Mouse (Mus musculus): ENCODE measurements around the gene Rps6kl1. TPM values are rescaled to one million over a fixed set of nuclear protein-coding genes. Genes with fewer than 3 reads are reported as not detected.

Gene Rps6kl1
- 1.2 and 1.3 TPM in 2 replicates for polyA plus RNA-seq (2015; fragmentation: Nextera tagmentation; extraction: Ambion mirVana)

DNA sequence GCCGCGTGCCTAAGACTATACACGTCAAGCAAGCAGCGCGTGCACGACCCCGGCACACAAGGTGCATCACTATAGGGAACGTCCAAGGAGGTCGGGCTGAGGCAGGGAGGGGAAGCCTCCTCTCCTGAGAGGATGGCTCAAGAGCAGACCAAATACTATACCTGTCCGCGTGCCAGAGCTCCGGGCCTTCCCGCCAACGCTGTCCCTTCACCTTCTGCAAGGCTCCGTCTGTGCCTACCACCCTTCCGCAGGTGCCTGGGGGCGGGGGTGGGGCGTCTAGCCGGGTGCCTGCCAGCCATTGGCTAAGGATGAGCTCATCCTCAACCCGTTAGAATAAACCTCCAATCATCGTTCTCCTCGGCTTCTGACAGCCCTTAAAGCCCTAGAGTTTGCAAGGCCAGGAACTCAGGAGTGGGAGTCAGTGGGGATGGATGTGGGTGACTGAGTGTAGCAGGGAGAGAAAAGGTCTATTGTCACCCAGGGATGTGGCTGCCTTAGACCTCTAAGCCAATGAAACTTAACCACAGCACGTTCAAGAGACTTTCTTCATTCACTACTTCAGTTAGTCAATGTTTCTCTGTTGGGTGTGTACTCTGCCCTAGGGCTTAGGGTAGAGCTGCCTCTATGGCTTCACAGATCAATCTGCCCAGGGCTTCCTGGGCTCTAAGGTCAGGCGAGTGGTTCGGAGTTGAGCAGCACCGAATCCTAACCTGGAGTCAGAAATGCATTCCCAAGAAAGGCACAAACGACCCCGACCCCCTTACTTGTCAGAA, at the start of gene Rps6kl1:
TSS of gene Rps6kl1 (minus strand) at position 263 of the 773 bp plus-strand sequence.
- H3K36me3 ChIP-seq: no peaks in the 10 kb centered on the region
- peaks cover 21% of the 10 kb centered on the region for H3K4me1 ChIP-seq
- peaks cover 29% of the 10 kb centered on the region for H3K27me3 ChIP-seq (replicated peaks)
- WGBS: 13% methylated on average over 28 of the region's 28 CpGs
- peak; percentile 44 for ATAC-seq (ENCODE audit: extremely low read depth, insufficient number of reproducible peaks, low FRiP score, low TSS enrichment)
- peak within 1 kb of the TSS; percentile 46 for H3K4me3 ChIP-seq
- peak within 1 kb of the TSS; percentile 74 for H3K4me2 ChIP-seq
- no peaks in the 10 kb centered on the region for H3K9me3 ChIP-seq
- no peak within 1 kb of the TSS for H3K27ac ChIP-seq (replicated peaks)
- peak within 1 kb of the TSS; percentile 61 for H3K9ac ChIP-seq

DNA sequence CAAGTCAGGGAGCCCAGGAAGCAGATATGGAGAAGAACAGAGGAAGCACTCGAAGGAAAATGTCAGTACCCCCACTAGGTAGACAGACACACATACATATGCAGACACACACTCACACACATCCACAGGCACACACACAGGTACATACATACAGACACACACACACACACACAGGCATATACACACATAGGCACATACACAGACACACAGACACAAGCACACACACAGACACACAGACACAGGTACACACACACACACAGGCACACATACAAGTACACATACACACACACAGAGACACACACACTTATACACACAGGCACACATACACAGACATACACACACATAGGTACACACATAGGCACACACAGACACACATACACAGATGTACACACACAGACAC, 48.9 kb upstream of the Rps6kl1 start:
- WGBS: 52% methylated on average over 1 of the region's 1 CpGs
- peaks cover 14% of the 10 kb centered on the region; the same call in 1 of the 2 replicates for H3K27me3 ChIP-seq (replicated peaks)
- H3K36me3 ChIP-seq: no peaks in the 10 kb centered on the region
- H3K4me1 ChIP-seq: peaks cover 56% of the 10 kb centered on the region
- no peak overlapping the region for H3K4me3 ChIP-seq
- no peak overlapping the region for H3K27ac ChIP-seq (replicated peaks)
- no peak for ATAC-seq (ENCODE audit: extremely low read depth, insufficient number of reproducible peaks, low FRiP score, low TSS enrichment)
- H3K9ac ChIP-seq: no peak overlapping the region
- H3K4me2 ChIP-seq: no peak overlapping the region
- no peaks in the 10 kb centered on the region for H3K9me3 ChIP-seq

DNA sequence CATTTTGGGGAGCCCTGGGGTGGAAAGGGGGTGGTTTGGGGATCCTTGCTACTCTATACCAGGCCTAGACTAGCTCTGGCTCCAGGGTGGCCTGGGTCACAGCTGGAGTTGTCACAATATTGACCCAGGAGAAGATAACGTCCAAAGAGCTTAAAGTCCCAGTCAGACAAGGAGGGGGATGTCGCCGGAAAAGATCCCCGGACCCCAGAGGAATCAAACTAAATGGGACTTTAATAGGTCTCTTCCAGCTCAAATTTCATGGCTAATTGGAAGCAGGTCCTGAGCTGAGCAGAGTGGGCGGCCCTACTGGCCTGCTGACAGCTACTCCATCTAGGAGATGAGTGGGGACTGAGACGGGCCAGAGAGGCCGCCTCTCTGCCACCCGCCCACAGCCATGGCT, 46.9 kb upstream of the Rps6kl1 start:
- WGBS: 31% methylated on average over 8 of the region's 8 CpGs

DNA sequence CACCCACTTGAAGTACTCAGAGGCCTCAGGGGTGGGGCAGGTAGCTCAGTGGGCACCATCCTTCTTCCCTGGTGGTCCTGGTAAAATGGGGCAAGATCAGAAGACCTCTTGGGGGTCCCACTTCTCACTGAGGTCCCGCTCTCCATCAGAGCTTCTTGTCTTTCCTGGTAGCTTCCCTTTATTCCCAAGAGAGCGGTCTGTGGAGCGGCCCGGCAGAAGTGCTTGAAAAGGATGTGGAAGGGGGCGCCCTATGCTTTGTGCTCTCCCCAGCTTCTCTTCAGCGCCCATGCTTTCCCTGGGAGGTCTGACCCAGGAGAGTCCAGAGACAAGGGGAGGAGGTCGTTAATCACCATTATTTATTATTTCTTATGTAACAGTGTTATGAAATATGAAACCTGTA, 46.3 kb upstream of the Rps6kl1 start:
- ATAC-seq (ENCODE audit: extremely low read depth, insufficient number of reproducible peaks, low FRiP score, low TSS enrichment): no peak
- H3K36me3 ChIP-seq: no peaks in the 10 kb centered on the region
- H3K9ac ChIP-seq: no peak overlapping the region
- H3K27me3 ChIP-seq (replicated peaks): peaks cover 24% of the 10 kb centered on the region
- peaks cover 74% of the 10 kb centered on the region for H3K4me1 ChIP-seq
- no peaks in the 10 kb centered on the region for H3K9me3 ChIP-seq
- 77% methylated on average over 7 of the region's 7 CpGs for WGBS
- H3K4me2 ChIP-seq: no peak overlapping the region
- no peak overlapping the region for H3K27ac ChIP-seq (replicated peaks)
- H3K4me3 ChIP-seq: no peak overlapping the region

More for the DNA sequence above, 46.9 kb upstream of the Rps6kl1 start:
- H3K4me2 ChIP-seq: no peak overlapping the region
- H3K9ac ChIP-seq: no peak overlapping the region
- H3K27ac ChIP-seq (replicated peaks): no peak overlapping the region
- no peak for ATAC-seq (ENCODE audit: extremely low read depth, insufficient number of reproducible peaks, low FRiP score, low TSS enrichment)
- H3K27me3 ChIP-seq (replicated peaks): peaks cover 22% of the 10 kb centered on the region
- H3K36me3 ChIP-seq: no peaks in the 10 kb centered on the region
- H3K9me3 ChIP-seq: no peaks in the 10 kb centered on the region
- H3K4me3 ChIP-seq: no peak overlapping the region
- peaks cover 69% of the 10 kb centered on the region for H3K4me1 ChIP-seq

DNA sequence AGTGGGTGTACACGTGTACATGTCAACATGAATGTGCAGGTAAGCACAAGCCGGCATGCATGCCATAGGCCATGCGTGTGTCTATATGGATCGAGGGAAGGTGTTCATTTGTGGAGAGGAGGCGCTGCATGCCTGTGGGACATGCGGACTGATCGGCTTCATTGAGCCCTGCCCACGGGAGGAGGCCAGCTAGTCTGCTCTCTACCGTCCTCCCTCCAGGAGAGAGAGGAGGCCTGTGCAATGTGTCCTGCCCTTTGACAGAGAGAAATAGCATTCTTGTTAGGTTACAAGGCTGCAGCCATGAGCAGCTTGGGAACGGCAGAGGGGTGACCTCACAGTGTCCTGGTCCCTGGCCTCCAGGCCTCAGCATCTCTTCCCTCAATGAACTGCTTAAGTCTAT, 45.1 kb upstream of the Rps6kl1 start:
- H3K36me3 ChIP-seq: no peaks in the 10 kb centered on the region
- no peak overlapping the region for H3K27ac ChIP-seq (replicated peaks)
- no peak overlapping the region for H3K9ac ChIP-seq
- 66% methylated on average over 10 of the region's 10 CpGs for WGBS
- H3K27me3 ChIP-seq (replicated peaks): peaks cover 24% of the 10 kb centered on the region
- peak; percentile 11; the same call in 1 of the 2 replicates for ATAC-seq (ENCODE audit: extremely low read depth, insufficient number of reproducible peaks, low FRiP score, low TSS enrichment)
- H3K4me2 ChIP-seq: no peak overlapping the region
- no peaks in the 10 kb centered on the region for H3K9me3 ChIP-seq
- peaks cover 66% of the 10 kb centered on the region for H3K4me1 ChIP-seq
- no peak overlapping the region for H3K4me3 ChIP-seq

DNA sequence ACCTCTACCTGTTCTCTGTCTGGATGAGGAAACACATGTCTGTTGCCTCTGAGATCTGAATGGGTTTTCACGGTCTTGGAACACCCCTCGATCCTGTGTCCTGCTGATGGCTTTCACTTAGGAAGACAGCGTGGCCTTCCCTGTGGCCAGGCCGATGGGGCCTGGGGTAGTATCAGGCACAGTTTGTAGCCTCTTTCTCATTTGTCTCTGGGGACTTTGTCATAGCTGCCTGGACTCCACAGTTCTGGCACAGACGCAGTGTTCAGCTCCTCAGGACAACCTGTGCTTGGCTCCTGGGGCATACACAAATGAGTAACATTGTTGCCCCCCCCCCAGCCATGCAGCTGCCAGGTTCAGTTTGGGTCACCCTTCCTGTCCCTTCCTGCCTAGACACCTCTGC, 44.0 kb upstream of the Rps6kl1 start:
- Histone ChIP-seq H3K4me2 (0 out of 2 replicates have a peak overlapping the region, but pooled peaks have one; percentile 2), H3K27me3 (replicated peaks) (peaks cover 24% of the 10 kb centered on the region), H3K36me3 (no peaks in the 10 kb centered on the region), H3K4me1 (peaks cover 60% of the 10 kb centered on the region), H3K9me3 (no peaks in the 10 kb centered on the region), H3K9ac (no peak overlapping the region), H3K4me3 (no peak overlapping the region), H3K27ac (replicated peaks) (peak overlapping the region; percentile 20; the same call in 1 of the 2 replicates)
- no peak for ATAC-seq (ENCODE audit: extremely low read depth, insufficient number of reproducible peaks, low FRiP score, low TSS enrichment)
- 68% methylated on average over 5 of the region's 5 CpGs for WGBS

DNA sequence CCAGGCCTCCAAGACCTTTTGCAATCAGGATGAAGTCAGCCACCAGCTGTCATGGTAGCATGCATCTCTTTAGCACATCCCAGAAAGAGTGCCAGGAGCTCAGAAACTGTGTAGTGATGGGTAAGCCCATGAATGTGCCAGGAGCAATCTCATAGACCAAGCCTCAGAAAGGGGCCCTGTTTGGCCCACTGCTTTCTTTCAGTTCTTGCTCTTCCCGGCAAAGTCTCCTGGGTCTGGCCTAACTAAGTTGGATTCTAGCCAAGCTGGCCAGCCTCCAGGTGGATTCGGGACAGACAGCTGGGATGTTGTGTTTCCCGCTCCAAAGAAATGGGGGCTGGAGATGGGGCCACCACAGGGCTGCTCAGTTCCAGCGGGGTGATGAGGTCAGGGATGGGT, 43.6 kb upstream of the Rps6kl1 start:
- H3K4me1 ChIP-seq: peaks cover 60% of the 10 kb centered on the region
- no peak for ATAC-seq (ENCODE audit: extremely low read depth, insufficient number of reproducible peaks, low FRiP score, low TSS enrichment)
- H3K4me3 ChIP-seq: no peak overlapping the region
- no peak overlapping the region for H3K9ac ChIP-seq
- 13% methylated on average over 4 of the region's 4 CpGs for WGBS
- H3K4me2 ChIP-seq: peak overlapping the region; percentile 2; the same call in 1 of the 2 replicates
- no peaks in the 10 kb centered on the region for H3K36me3 ChIP-seq
- no peaks in the 10 kb centered on the region for H3K9me3 ChIP-seq
- H3K27me3 ChIP-seq (replicated peaks): peaks cover 19% of the 10 kb centered on the region
- H3K27ac ChIP-seq (replicated peaks): peak overlapping the region; percentile 45

DNA sequence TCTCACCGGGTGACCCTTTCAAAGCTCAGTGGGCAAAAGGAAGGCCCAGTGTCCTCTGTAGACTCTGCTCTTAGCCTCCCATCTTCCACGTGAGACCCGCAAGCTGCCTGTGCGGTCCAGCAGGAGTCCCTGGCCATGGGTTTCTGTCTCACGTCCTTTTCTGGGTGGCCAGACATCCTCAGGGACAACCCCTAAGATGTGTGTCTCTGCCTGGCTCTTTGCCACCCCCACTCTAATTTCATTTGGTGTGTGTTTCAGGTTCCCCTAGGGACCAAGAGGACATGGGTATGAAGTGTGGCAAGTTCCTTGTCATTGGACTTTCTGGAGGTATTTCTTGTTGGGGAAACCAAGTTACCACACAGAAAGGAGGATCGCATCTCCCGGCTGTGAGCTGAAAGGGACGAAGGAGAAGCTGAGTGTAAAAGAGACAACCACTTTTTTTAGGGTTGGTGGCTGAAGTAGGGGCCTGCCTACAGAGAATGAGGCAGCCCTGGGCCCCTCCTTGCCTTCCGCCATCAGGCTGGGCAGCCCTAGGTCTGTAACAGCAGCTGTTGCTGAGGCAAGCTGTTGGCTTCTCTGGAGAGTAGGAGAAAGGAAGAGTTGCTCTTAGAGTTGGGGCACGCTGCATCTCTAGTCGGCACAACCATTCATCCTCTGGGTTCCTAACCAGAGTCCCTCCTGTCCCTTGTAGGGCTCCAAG, 43.0 kb upstream of the Rps6kl1 start:
- WGBS: 84% methylated on average over 11 of the region's 11 CpGs
- no peak overlapping the region for H3K4me3 ChIP-seq
- 0 out of 2 replicates have a peak, but pooled peaks cover 4% of the 10 kb centered on the region for H3K9me3 ChIP-seq
- peaks cover 60% of the 10 kb centered on the region for H3K4me1 ChIP-seq
- H3K27ac ChIP-seq (replicated peaks): peak overlapping the region; percentile 45
- no peak for ATAC-seq (ENCODE audit: extremely low read depth, insufficient number of reproducible peaks, low FRiP score, low TSS enrichment)
- no peaks in the 10 kb centered on the region for H3K36me3 ChIP-seq
- H3K9ac ChIP-seq: no peak overlapping the region
- 0 out of 2 replicates have a peak overlapping the region, but pooled peaks have one; percentile 2 for H3K4me2 ChIP-seq
- peaks cover 14% of the 10 kb centered on the region for H3K27me3 ChIP-seq (replicated peaks)

DNA sequence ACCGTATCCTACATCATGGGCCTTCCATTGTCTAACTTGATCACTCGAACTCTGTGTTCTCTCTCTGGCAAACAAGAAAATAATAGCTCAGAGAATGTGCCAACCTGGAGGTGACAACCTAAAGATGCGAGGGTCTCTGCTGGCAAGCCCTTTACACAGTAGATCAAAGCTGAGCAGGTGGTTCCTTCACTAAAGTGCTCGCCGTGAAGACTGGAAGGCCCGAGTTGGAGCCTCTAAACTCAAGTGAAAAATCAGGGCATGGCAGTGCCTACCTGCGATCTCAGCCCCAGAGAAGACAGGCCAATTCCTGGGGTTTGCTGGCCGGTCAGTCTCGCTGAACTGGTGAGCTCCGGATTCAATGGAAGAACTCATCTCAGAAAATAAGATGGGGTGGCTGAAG, 42.1 kb upstream of the Rps6kl1 start:
- Histone ChIP-seq H3K9ac (no peak overlapping the region), H3K4me3 (no peak overlapping the region), H3K36me3 (no peaks in the 10 kb centered on the region), H3K4me1 (peaks cover 57% of the 10 kb centered on the region), H3K9me3 (0 out of 2 replicates have a peak, but pooled peaks cover 4% of the 10 kb centered on the region), H3K27ac (replicated peaks) (no peak overlapping the region), H3K27me3 (replicated peaks) (peaks cover 12% of the 10 kb centered on the region), H3K4me2 (no peak overlapping the region)
- WGBS: 82% methylated on average over 10 of the region's 10 CpGs
- ATAC-seq (ENCODE audit: extremely low read depth, insufficient number of reproducible peaks, low FRiP score, low TSS enrichment): no peak

DNA sequence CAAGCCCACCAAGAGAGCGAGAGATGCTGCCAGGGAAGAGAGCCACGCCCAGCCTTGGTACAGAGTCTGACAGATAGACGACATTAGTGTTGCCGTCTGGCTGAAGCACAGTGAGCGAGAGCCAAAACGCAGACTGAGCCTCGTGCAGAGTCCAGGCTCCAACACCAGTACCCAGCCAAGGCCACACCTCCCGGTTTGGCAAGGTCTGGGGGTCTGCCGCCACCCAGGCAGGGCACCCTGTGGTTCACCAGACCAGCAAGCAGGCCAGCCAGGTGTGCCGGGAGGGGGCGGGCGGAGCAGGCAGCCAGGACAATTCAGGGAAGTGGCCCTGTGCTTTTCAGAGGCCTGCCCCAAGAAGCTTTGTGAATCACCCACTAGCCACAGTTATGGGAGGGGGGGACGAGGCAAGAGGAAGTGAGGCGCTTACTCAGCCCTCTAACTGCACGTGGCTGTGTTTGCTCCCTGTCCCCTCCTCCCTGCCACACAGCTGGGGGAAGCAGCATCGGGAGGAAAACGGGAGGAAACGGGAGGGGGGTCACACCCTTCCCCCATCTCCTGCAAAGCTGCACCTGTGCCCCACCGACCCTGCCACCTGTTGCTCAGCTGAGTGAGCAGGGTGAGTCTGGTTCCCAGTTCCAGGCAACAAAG, 41.5 kb upstream of the Rps6kl1 start:
- Histone ChIP-seq H3K36me3 (no peaks in the 10 kb centered on the region), H3K9me3 (0 out of 2 replicates have a peak, but pooled peaks cover 4% of the 10 kb centered on the region), H3K4me2 (no peak overlapping the region), H3K9ac (peak overlapping the region; percentile 40; the same call in 1 of the 2 replicates), H3K4me1 (peaks cover 51% of the 10 kb centered on the region), H3K27ac (replicated peaks) (no peak overlapping the region), H3K4me3 (no peak overlapping the region), H3K27me3 (replicated peaks) (peaks cover 12% of the 10 kb centered on the region)
- 31% methylated on average over 19 of the region's 19 CpGs for WGBS
- no peak for ATAC-seq (ENCODE audit: extremely low read depth, insufficient number of reproducible peaks, low FRiP score, low TSS enrichment)

DNA sequence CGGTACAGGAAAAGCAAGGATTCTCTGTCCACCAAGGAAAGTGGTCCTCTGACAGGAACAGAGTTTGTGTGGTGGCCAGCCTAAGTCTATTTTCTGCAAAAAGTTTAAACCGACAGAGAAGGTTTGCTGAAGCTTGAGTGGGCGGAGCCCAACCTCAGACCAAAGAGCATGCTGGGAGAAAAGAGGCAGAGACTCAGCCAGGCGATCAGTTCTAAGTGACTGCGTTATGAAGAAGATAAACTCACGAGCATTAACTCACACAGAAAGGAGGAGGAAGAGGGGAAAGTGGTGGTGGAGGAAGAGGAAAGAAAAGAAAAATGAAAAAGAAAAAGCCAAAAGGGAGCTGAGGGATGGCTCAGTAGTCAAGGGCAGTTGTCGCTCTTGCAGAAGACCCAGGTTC, 39.2 kb upstream of the Rps6kl1 start:
- no peaks in the 10 kb centered on the region for H3K36me3 ChIP-seq
- no peak overlapping the region for H3K4me2 ChIP-seq
- H3K9ac ChIP-seq: no peak overlapping the region
- 71% methylated on average over 7 of the region's 7 CpGs for WGBS
- no peak for ATAC-seq (ENCODE audit: extremely low read depth, insufficient number of reproducible peaks, low FRiP score, low TSS enrichment)
- no peak overlapping the region for H3K4me3 ChIP-seq
- H3K27me3 ChIP-seq (replicated peaks): peaks cover 10% of the 10 kb centered on the region
- 0 out of 2 replicates have a peak, but pooled peaks cover 4% of the 10 kb centered on the region for H3K9me3 ChIP-seq
- H3K4me1 ChIP-seq: peaks cover 41% of the 10 kb centered on the region
- no peak overlapping the region for H3K27ac ChIP-seq (replicated peaks)
